Mouse (Mus musculus) heart, embryonic 13.5 days (tissue): ENCODE data around the gene Angptl4. TPM values are rescaled to one million over a fixed set of nuclear protein-coding genes. Genes with fewer than 3 reads are reported as not detected.

Source experiments
- polyA plus RNA-seq: library from polyadenylated mRNA; unstranded; fragments of >200 nt; fragmentation: Nextera tagmentation; extraction: Ambion mirVana; gene quantifications from 2 replicates; pipeline ENCODE4 v1.2.1, GENCODE M21; 2015

Gene Angptl4
- polyA plus RNA-seq, 1 experiment from 2014 or later = 17.8 TPM

Other genes starting within 250 kb of the Angptl4 start
- gene Myo1f, start 226.1 kb downstream of the Angptl4 start, polyA plus RNA-seq = 2.1 and 3.0 TPM in 2 replicates
- 30.7 and 32.1 TPM in 2 replicates for gene Zfp414, start 152.7 kb downstream of the Angptl4 start, polyA plus RNA-seq
- 0.56 and 0.64 TPM in 2 replicates for gene Pram1, start 143.8 kb downstream of the Angptl4 start, polyA plus RNA-seq
- gene Hnrnpm, start 95.0 kb downstream of the Angptl4 start, polyA plus RNA-seq = 190 and 194 TPM in 2 replicates
- 77.3 and 83.7 TPM in 2 replicates for gene March2, start 63.2 kb downstream of the Angptl4 start, polyA plus RNA-seq
- 318 and 325 TPM in 2 replicates for gene Rab11b, start 21.3 kb downstream of the Angptl4 start, polyA plus RNA-seq
- 40.0 and 47.0 TPM in 2 replicates for gene Kank3, start 28.7 kb upstream of the Angptl4 start, polyA plus RNA-seq
- gene Rps28, start 42.7 kb upstream of the Angptl4 start, polyA plus RNA-seq = 570 and 648 TPM in 2 replicates
- gene Ndufa7, start 42.7 kb upstream of the Angptl4 start, polyA plus RNA-seq = 527 and 576 TPM in 2 replicates
- gene Cd320, start 61.3 kb upstream of the Angptl4 start, polyA plus RNA-seq = 48.1 and 50.0 TPM in 2 replicates
- not detected in 2 replicates for gene Gm7029, start 92.0 kb upstream of the Angptl4 start, polyA plus RNA-seq
- 5.3 and 5.4 TPM in 2 replicates for gene Kifc1, start 108.8 kb upstream of the Angptl4 start, polyA plus RNA-seq
- gene Platr17, start 123.3 kb upstream of the Angptl4 start, polyA plus RNA-seq = 0.19 TPM in 1 of 2 replicates, not detected in the other
- gene Daxx, start 127.6 kb upstream of the Angptl4 start, polyA plus RNA-seq = 31.7 and 35.3 TPM in 2 replicates
- 34.2 and 36.8 TPM in 2 replicates for gene Tapbp, start 134.1 kb upstream of the Angptl4 start, polyA plus RNA-seq
- gene Zbtb22, start 134.1 kb upstream of the Angptl4 start, polyA plus RNA-seq = 12.8 and 12.9 TPM in 2 replicates
- 32.6 and 37.6 TPM in 2 replicates for gene Rgl2, start 147.7 kb upstream of the Angptl4 start, polyA plus RNA-seq
- gene Pfdn6, start 158.5 kb upstream of the Angptl4 start, polyA plus RNA-seq = 113 and 125 TPM in 2 replicates
- gene Wdr46, start 158.8 kb upstream of the Angptl4 start, polyA plus RNA-seq = 20.5 and 20.6 TPM in 2 replicates
- gene B3galt4, start 169.7 kb upstream of the Angptl4 start, polyA plus RNA-seq = 4.5 and 7.0 TPM in 2 replicates
- gene Vps52, start 174.0 kb upstream of the Angptl4 start, polyA plus RNA-seq = 36.0 and 39.6 TPM in 2 replicates
- 923 and 1,093 TPM in 2 replicates for gene Rps18, start 174.2 kb upstream of the Angptl4 start, polyA plus RNA-seq
- 23.4 and 32.0 TPM in 2 replicates for gene H2-K1, start 218.5 kb upstream of the Angptl4 start, polyA plus RNA-seq
- gene Ring1, start 242.8 kb upstream of the Angptl4 start, polyA plus RNA-seq = 10.4 and 14.9 TPM in 2 replicates
- 37.7 and 45.6 TPM in 2 replicates for gene H2-Ke6, start 246.2 kb upstream of the Angptl4 start, polyA plus RNA-seq
- 128 and 130 TPM in 2 replicates for gene Slc39a7, start 249.9 kb upstream of the Angptl4 start, polyA plus RNA-seq
- gene Rxrb, start 250.0 kb upstream of the Angptl4 start, polyA plus RNA-seq = 28.5 and 32.4 TPM in 2 replicates